ENCODE assay signal across 20 mouse cellular contexts in the genomic region with DNA sequence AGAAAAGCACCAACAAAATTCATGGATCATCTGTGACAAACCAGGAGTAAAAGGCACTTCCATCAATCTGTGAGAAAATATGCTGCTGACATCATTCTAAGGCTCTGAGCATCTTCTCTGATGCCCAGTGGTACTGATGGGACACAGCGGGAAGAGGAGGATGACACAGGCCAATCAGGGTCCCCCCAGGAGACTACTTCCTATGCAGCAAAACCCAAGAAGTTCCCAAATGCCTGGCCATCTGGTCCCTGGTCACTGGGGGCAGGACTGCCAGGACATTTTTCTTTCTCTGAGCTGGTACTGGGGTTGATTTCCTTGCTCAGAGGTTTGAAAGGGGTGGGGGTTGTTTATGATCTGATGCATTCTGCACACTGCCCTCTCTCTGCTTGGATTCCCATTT.
DNase-seq lines count a peak whose midpoint lies in the region; ATAC-seq and TF ChIP-seq lines count a peak whose summit lies in the region.
"Had no signal": no experiment of that assay in that cellular context is flagged by ENCODE, and none has a peak within 500 bp of the region (broad histone marks: within the 10 kb centered on the region; RNA-seq: fewer than 3 reads in every experiment).

No protein-coding gene starts in this region.

- peaks cover 15% of the 10 kb centered on the region for H3K4me1 ChIP-seq in heart, embryonic 10.5 days
- 0 out of 2 replicates have a peak, but pooled peaks cover 4% of the 10 kb centered on the region for H3K4me1 ChIP-seq in lung, postnatal 0 days (ENCODE audit: insufficient read depth, low read depth, low read length)
- H3K4me1 ChIP-seq: embryonic facial prominence, embryonic 12.5 days had no signal

- H3K27ac ChIP-seq in heart, embryonic 10.5 days, result no peak overlapping the region
- no peak overlapping the region for H3K27ac ChIP-seq in lung, postnatal 0 days (ENCODE audit: low read length)
- H3K27ac ChIP-seq: embryonic facial prominence, embryonic 12.5 days; forebrain, embryonic 15.5 days; heart, embryonic 15.5 days; hindbrain, embryonic 13.5 days; hindbrain, postnatal 0 days had no signal

- H3K4me3 ChIP-seq in heart, embryonic 10.5 days, result no peak overlapping the region
- no peak overlapping the region for H3K4me3 ChIP-seq in lung, postnatal 0 days (ENCODE audit: low read depth, low read length)
- H3K4me3 ChIP-seq: embryonic facial prominence, embryonic 12.5 days; forebrain, embryonic 15.5 days; heart, embryonic 15.5 days; hindbrain, embryonic 13.5 days had no signal

- no peak for TF ChIP-seq CTCF in lung, postnatal 0 days (IDR thresholded peaks at IDR 0.05)

- ATAC-seq in activated CD4-positive, CD25-positive, alpha-beta regulatory T cell, adult 4 months, result no peak
- ATAC-seq in lung, postnatal 0 days, result no peak
- ATAC-seq: forebrain, embryonic 15.5 days; hindbrain, postnatal 0 days had no signal

- no peaks in the 10 kb centered on the region for H3K9me3 ChIP-seq in heart, embryonic 10.5 days
- H3K9me3 ChIP-seq in lung, postnatal 0 days (ENCODE audit: low read length), result no peaks in the 10 kb centered on the region
- H3K9me3 ChIP-seq: embryonic facial prominence, embryonic 12.5 days; forebrain, embryonic 15.5 days; heart, embryonic 15.5 days; hindbrain, embryonic 13.5 days had no signal

- no peaks in the 10 kb centered on the region for H3K36me3 ChIP-seq in heart, embryonic 10.5 days
- H3K36me3 ChIP-seq in lung, postnatal 0 days (ENCODE audit: insufficient read depth, low read length), result no peaks in the 10 kb centered on the region
- H3K36me3 ChIP-seq: embryonic facial prominence, embryonic 12.5 days; forebrain, embryonic 15.5 days; heart, embryonic 15.5 days; hindbrain, embryonic 13.5 days had no signal

- peak; percentile 17 for DNase-seq in left cerebral cortex, postnatal 4 days
- no peak for DNase-seq in left cerebral cortex, postnatal 36 days (ENCODE audit: low spot score in 2 of 2)
- DNase-seq in cerebellum, adult 11 months, result peak; percentile 85
- DNase-seq in cerebellum, adult 8-10 months, result peak; percentile 89
- peak; percentile 67 to 85 for DNase-seq in cerebellum, postnatal 14 days
- no peak for DNase-seq in heart, embryonic 10.5 days (ENCODE audit: low spot score)
- no peak for DNase-seq in lung, postnatal 0 days (ENCODE audit: low spot score)
- DNase-seq: adrenal gland, adult 8-10 months; adrenal gland, postnatal 36 days; gastrocnemius, postnatal 36 days; heart, adult 18-20 months; heart, postnatal 14 days; kidney, adult 11 months had no signal

- no peaks in the 10 kb centered on the region for H3K27me3 ChIP-seq in heart, embryonic 10.5 days (ENCODE audit: insufficient read depth, poor library complexity, severe bottlenecking)
- H3K27me3 ChIP-seq in lung, postnatal 0 days (replicated peaks; ENCODE audit: insufficient read depth, low read length), result no peaks in the 10 kb centered on the region
- H3K27me3 ChIP-seq: embryonic facial prominence, embryonic 12.5 days; forebrain, embryonic 15.5 days; heart, embryonic 15.5 days; hindbrain, embryonic 13.5 days had no signal

- H3K4me2 ChIP-seq in lung, postnatal 0 days (replicated peaks; ENCODE audit: low read depth, low read length), result no peak overlapping the region
- H3K4me2 ChIP-seq: embryonic facial prominence, embryonic 12.5 days; forebrain, embryonic 15.5 days; heart, embryonic 11.5 days; heart, embryonic 15.5 days; hindbrain, embryonic 13.5 days had no signal

- no peak overlapping the region for H3K9ac ChIP-seq in lung, postnatal 0 days (replicated peaks; ENCODE audit: low read depth)
- H3K9ac ChIP-seq: embryonic facial prominence, embryonic 12.5 days; forebrain, embryonic 15.5 days; heart, embryonic 15.5 days; hindbrain, embryonic 13.5 days had no signal

- intact Hi-C loops in left cerebral cortex, postnatal 4 days (cut with DNase I), result no loop called here
- intact Hi-C loops in left cerebral cortex, postnatal 36 days (cut with DNase I), result no loop called here

- WGBS in heart, embryonic 10.5 days, result 85% methylated on average over 1 of the region's 1 CpGs
- WGBS in lung, postnatal 0 days, result 82% methylated on average over 1 of the region's 1 CpGs

- no peak for TF ChIP-seq EP300 in lung, postnatal 0 days (IDR thresholded peaks at IDR 0.05)

Comparison
In these comparisons a context has a peak if more than half of its experiments do, and no peak if none do; other contexts are left out.
1. DNase-seq: peak in left cerebral cortex, postnatal 4 days (single experiment), cerebellum, adult 11 months (single experiment), cerebellum, adult 8-10 months (single experiment) and cerebellum, postnatal 14 days (2 of 2); none in left cerebral cortex, postnatal 36 days (0 of 2), heart, embryonic 10.5 days (single experiment) and lung, postnatal 0 days (single experiment).